Mouse (Mus musculus) left cerebral cortex, adult 11 months (tissue): Measurements from ENCODE around the gene Man2c1.

Experiments
- DNase-seq: peaks from one replicate; pipeline ENCODE4 v3.0.0; 2022; ENCODE audit warnings: low spot score

Gene Man2c1

DNA sequence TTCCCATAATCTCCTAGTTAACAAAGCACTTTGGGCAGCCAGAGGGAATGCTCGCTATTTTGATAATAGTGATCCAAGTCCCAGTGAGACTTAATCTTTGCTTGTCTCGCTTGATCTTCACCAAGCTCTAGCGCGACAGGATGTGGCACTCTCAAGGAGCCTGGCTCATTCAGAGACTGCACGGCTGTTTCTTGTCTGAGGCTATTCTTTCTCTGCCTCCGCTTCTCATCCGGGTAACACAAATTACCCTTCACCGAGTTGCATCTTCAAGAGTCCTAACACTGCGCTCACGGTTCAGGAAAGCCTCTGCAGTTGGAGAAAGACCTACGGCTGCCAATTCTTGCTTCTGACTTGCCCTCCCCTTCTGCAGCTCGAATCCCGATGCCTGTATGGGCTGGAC is 27.0 kb downstream of the Man2c1 start:
- DNase-seq, result no peak

GRCm38 (mm10) chr9:57158013-57158470 is 27.6 kb downstream of the Man2c1 start, which contains the start of gene Commd4:
Commd4 (minus strand) TSS chr9:57158331.
- peak; percentile 93 for DNase-seq

DNA sequence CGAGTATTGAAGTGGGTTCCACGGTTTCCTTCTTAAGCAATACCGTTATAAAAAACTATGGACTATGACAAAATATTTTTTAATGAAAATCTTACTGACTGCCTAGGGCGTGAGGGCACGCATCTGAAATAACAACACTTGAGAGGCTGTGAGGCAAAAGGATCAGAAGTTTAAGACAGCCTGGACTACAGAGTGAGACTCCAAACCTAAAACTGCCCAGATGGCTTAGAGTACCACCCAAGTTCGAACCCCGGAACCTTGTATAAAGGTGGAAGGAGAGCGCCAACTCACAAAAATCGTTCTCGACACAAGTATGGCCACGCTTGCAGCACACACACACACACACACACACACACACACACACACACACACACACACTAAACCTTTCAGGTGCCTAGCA is 28.0 kb downstream of the Man2c1 start:
- no peak for DNase-seq

- DNase-seq, result no peak
These were observed 32.0 kb downstream of the Man2c1 start for GRCm38 (mm10) chr9:57162496-57162895.

DNA sequence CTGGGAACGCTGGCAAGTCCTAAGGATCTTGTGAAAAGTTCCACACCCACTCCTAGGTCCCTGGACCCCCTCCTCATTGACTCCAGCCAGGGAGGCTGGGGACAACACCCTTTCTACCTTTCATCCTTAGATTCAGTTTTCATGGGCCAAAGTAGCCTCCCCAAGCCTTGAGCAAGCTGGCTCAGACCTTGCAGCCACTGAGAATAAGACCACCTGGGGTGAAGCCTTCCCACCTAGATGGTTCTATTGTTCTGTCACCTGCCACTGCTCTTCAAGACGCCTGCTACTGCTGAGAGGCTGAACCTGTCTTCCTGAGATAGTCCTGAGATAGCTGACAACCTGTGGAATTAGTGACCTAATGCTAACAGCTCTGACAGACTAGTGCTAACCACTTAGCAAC is 32.6 kb downstream of the Man2c1 start:
- no peak for DNase-seq

DNA sequence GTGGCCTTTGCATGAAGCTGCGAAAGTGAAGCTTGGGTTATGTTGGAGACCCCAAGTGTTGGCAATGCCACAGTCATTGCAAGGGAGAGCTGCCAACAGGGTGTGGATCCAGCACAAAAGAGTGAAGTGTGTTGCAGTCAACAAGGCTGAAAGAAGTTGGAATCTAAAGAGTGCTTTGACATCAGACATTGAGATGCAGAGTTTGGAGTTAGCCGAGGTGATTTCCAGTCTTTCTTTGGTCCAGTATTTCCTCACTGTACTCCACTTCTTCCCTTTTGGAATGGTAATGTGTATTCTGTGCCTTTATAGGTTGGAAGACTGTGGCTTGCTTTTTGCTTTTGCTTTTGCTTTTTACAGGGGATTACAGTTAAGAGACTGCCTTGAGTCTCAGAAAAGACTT is 35.7 kb downstream of the Man2c1 start:
- no peak for DNase-seq

GRCm38 (mm10) chr9:57168411-57168810 is 37.9 kb downstream of the Man2c1 start:
- DNase-seq, result no peak
